Mouse (Mus musculus): ENCODE results near the gene Sec31b.

- TF ChIP-seq CTCF (IDR thresholded peaks at IDR 0.05; ENCODE audit: low read depth), result no peak
- no peak for TF ChIP-seq EP300 (IDR thresholded peaks at IDR 0.05; ENCODE audit: low read depth)
Measured at GRCm38 (mm10) chr19:44500240-44500639, 45.4 kb downstream of the Sec31b start.
